ENCODE assay signal across 9 mouse cellular contexts in genomic region chr5:120174317-120174716, GRCm38 (mm10). TPM values are rescaled to one million over a fixed set of nuclear protein-coding genes. Genes with fewer than 3 reads are reported as not detected.
DNase-seq lines count a peak whose midpoint lies in the region; ATAC-seq and TF ChIP-seq lines count a peak whose summit lies in the region.
"Had no signal": no experiment of that assay in that cellular context is flagged by ENCODE, and none has a peak within 500 bp of the region (broad histone marks: within the 10 kb centered on the region; RNA-seq: fewer than 3 reads in every experiment).

No protein-coding gene starts in this region.

- no peak for TF ChIP-seq POLR2A in testis, adult 2 months (IDR thresholded peaks at IDR 0.05; ENCODE audit: control insufficient read depth, low read depth, low read length)

- peaks cover 8% of the 10 kb centered on the region for H3K4me1 ChIP-seq in liver, postnatal 0 days (ENCODE audit: insufficient read depth)
- H3K4me1 ChIP-seq in liver, embryonic 12.5 days: peaks cover 30% of the 10 kb centered on the region
- H3K4me1 ChIP-seq in hindbrain, embryonic 16.5 days (ENCODE audit: control insufficient read depth, insufficient read depth, low read depth, low read length): peaks cover 13% of the 10 kb centered on the region
- peaks cover 3% of the 10 kb centered on the region for H3K4me1 ChIP-seq in testis, adult 2 months (ENCODE audit: control insufficient read depth, insufficient read depth, low read length)

- H3K9ac ChIP-seq in liver, postnatal 0 days (replicated peaks): no peak overlapping the region
- no peak overlapping the region for H3K9ac ChIP-seq in liver, embryonic 12.5 days
- peak overlapping the region; percentile 51 for H3K9ac ChIP-seq in hindbrain, embryonic 16.5 days (ENCODE audit: low read depth, low read length)
- H3K9ac ChIP-seq: liver, embryonic 13.5 days had no signal

- no peaks in the 10 kb centered on the region for H3K9me3 ChIP-seq in liver, postnatal 0 days (ENCODE audit: low read length)
- H3K9me3 ChIP-seq in liver, embryonic 12.5 days (replicated peaks): no peaks in the 10 kb centered on the region
- no peaks in the 10 kb centered on the region for H3K9me3 ChIP-seq in hindbrain, embryonic 16.5 days (ENCODE audit: control insufficient read depth, low read length)
- H3K9me3 ChIP-seq: liver, embryonic 13.5 days had no signal

- H3K27ac ChIP-seq in liver, postnatal 0 days (ENCODE audit: low read depth): no peak overlapping the region
- no peak overlapping the region for H3K27ac ChIP-seq in liver, embryonic 12.5 days
- peak overlapping the region; percentile 75 for H3K27ac ChIP-seq in hindbrain, embryonic 16.5 days (ENCODE audit: low read depth, low read length)
- H3K27ac ChIP-seq in testis, adult 2 months (ENCODE audit: control insufficient read depth, insufficient read depth, low read depth, low read length): no peak overlapping the region
- H3K27ac ChIP-seq: liver, embryonic 13.5 days had no signal

- DNase-seq in adrenal gland, postnatal 14 days: peak; percentile 30
- DNase-seq in adrenal gland, postnatal 4 days (ENCODE audit: low spot score in 2 of 2): no peak
- no peak for DNase-seq in liver, postnatal 0 days
- no peak for DNase-seq in lung, postnatal 25 days (ENCODE audit: low spot score)
- no peak for DNase-seq in urinary bladder, postnatal 10 days (ENCODE audit: low spot score)
- DNase-seq: liver, embryonic 13.5 days had no signal

- no peak for TF ChIP-seq EP300 in liver, postnatal 0 days (IDR thresholded peaks at IDR 0.05; ENCODE audit: low read depth)

- ATAC-seq in liver, postnatal 0 days: no peak
- ATAC-seq in liver, embryonic 12.5 days: no peak
- peak; percentile 81 for ATAC-seq in hindbrain, embryonic 16.5 days

- 76% methylated on average over 7 of the region's 7 CpGs for WGBS in liver, postnatal 0 days (ENCODE audit: insufficient replicate concordance)
- WGBS in liver, embryonic 12.5 days (ENCODE audit: insufficient replicate concordance): 70% methylated on average over 7 of the region's 7 CpGs
- WGBS in hindbrain, embryonic 16.5 days: 48% methylated on average over 7 of the region's 7 CpGs

- peaks cover 5% of the 10 kb centered on the region; the same call in 1 of the 2 replicates for H3K36me3 ChIP-seq in liver, postnatal 0 days (replicated peaks; ENCODE audit: insufficient read depth, low read length)
- H3K36me3 ChIP-seq in liver, embryonic 12.5 days: peaks cover 48% of the 10 kb centered on the region
- no peaks in the 10 kb centered on the region for H3K36me3 ChIP-seq in hindbrain, embryonic 16.5 days (ENCODE audit: control insufficient read depth, insufficient read depth, low read length)
- H3K36me3 ChIP-seq in testis, adult 2 months (ENCODE audit: control insufficient read depth, insufficient read depth, low read length): no peaks in the 10 kb centered on the region; the same call in 1 of the 2 replicates

- H3K27me3 ChIP-seq in liver, postnatal 0 days (ENCODE audit: insufficient read depth, low read length): no peaks in the 10 kb centered on the region
- no peaks in the 10 kb centered on the region for H3K27me3 ChIP-seq in liver, embryonic 12.5 days (replicated peaks)
- no peaks in the 10 kb centered on the region for H3K27me3 ChIP-seq in hindbrain, embryonic 16.5 days (replicated peaks; ENCODE audit: control insufficient read depth, insufficient read depth, low read length)
- no peaks in the 10 kb centered on the region for H3K27me3 ChIP-seq in testis, adult 2 months (ENCODE audit: control insufficient read depth, insufficient read depth, low read length)
- H3K27me3 ChIP-seq: liver, embryonic 13.5 days had no signal

- H3K4me2 ChIP-seq in liver, postnatal 0 days (ENCODE audit: low read depth, low read length): no peak overlapping the region
- H3K4me2 ChIP-seq in liver, embryonic 12.5 days: no peak overlapping the region
- H3K4me2 ChIP-seq in hindbrain, embryonic 16.5 days (ENCODE audit: low read length): no peak overlapping the region
- H3K4me2 ChIP-seq: liver, embryonic 13.5 days had no signal

- H3K4me3 ChIP-seq in liver, postnatal 0 days (ENCODE audit: low read depth, low read length): no peak overlapping the region
- no peak overlapping the region for H3K4me3 ChIP-seq in liver, embryonic 12.5 days
- H3K4me3 ChIP-seq in hindbrain, embryonic 16.5 days (ENCODE audit: low read length): no peak overlapping the region
- no peak overlapping the region for H3K4me3 ChIP-seq in testis, adult 2 months (ENCODE audit: control insufficient read depth, low read depth, low read length)
- H3K4me3 ChIP-seq: liver, embryonic 13.5 days had no signal

- TF ChIP-seq CTCF in liver, postnatal 0 days (IDR thresholded peaks at IDR 0.05; ENCODE audit: low read depth): 0 out of 2 replicates have a peak, but pooled peaks have one; percentile 11
- peak; percentile 24; the same call in 1 of the 2 replicates for TF ChIP-seq CTCF in testis, adult 2 months (IDR thresholded peaks at IDR 0.05; ENCODE audit: control insufficient read depth, insufficient read depth, insufficient replicate concordance, low read depth, low read length)

RNA-seq across cellular contexts. Expression of gene Rbm19, which starts 58.1 kb away (rescaled TPM):
- total RNA-seq in adrenal gland, postnatal 14 days (2021): 21.9 and 32.2 TPM in 2 replicates
- 10 to 100 TPM; 27.4 to 27.5 TPM for total RNA-seq in adrenal gland, postnatal 4 days (2021)
- polyA plus RNA-seq in liver, postnatal 0 days (2015; fragmentation: Nextera tagmentation; extraction: Ambion mirVana): 6.8 and 6.9 TPM in 2 replicates
- 24.4 and 30.2 TPM in 2 replicates for polyA plus RNA-seq in liver, embryonic 12.5 days (2016; fragmentation: Nextera tagmentation; extraction: Ambion mirVana)
- 21.4 and 21.9 TPM in 2 replicates for polyA plus RNA-seq in hindbrain, embryonic 16.5 days (2015; fragmentation: Nextera tagmentation; extraction: Ambion mirVana)
- 11.8 and 12.2 TPM in 2 replicates for polyA plus RNA-seq in testis, adult 2 months (2012; rRNA removed)
